Mouse (Mus musculus) liver, adult 2 months (tissue): ENCODE measurements around the gene Ptprg.

Source experiments
- CTCF ChIP-seq: fragments of 200-500 bp; IDR thresholded peaks from 2 replicates; pipeline ENCODE4 v1.5.1; 2011; ENCODE audit warnings: low read depth, low read length, control low read depth
- POLR2A ChIP-seq: fragments of 200-500 bp; IDR thresholded peaks from 2 replicates; pipeline ENCODE4 v1.6.1; 2011; ENCODE audit warnings: low read length, control low read depth; ENCODE audit not compliant: insufficient read depth; ENCODE audit errors: extremely low read depth

GRCm38 (mm10) chr14:11992534-11992933 is 439.2 kb downstream of the Ptprg start:
- TF ChIP-seq POLR2A (no peak), CTCF (no peak)
